Mouse (Mus musculus) ZHBTc4 (cell line): ENCODE measurements around the gene Rgr.

Experiments
- DNase-seq: peaks from one replicate; pipeline ENCODE4 v3.0.0-alpha.2; 2011; ENCODE audit warnings: low read depth, low spot score

Gene Rgr

DNA sequence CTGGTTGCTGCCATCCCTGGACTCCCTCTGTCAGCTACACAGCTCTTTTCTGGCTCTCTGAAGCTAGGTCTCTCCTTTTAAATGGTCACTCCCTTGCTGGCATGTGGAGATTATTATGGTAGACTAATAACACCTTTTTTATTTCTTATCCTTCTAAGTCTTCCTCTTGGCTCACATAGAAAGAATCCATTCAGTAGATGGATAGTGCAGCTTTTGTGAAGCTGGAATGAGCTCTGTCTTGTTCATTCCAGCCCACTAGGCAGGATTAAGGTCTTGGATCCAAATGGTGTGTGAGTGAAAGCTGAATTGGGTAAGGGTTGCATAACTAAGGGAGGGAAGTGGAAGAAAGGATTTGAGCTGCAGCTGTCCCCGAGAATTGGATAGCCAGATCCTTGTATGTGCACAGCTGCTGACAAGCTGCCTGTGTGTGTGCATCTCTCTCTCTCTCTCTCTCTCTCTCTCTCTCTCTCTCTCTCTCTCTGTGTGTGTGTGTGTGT is at the start of gene Rgr:
Gene Rgr (minus strand): TSS at position 51 of the 497 bp plus-strand sequence.
- no peak for DNase-seq

DNA sequence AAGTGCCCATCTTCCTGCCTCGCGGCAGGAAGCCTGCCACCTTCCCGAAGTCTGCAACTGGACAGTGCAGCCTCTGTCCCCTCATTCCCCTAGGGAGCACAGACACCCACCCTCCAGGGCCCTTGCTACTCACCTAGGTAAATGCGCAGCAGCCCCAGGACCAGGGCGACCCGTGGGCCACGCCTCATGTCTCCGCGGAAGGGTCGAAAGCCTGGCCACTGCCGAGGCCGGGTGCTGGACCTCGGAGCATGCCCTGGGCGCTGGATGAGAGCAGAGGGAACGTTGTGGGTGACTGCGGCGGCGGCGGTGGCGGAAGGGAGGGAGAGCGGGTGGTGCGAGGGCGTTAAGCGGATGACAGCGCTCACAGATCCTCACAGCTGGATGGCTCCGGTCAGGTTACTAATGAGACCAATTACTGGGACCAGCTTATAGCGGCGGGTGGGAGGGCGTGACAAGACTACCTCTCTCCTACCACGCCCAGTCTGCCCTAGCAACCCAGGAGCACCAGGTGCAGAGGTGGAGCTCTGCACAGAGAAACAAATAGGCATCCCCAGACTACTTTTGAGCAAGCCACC is 49.3 kb upstream of the Rgr start, which contains the start of gene Cdhr1:
Gene Cdhr1 (minus strand): TSS at position 392 of the 575 bp plus-strand sequence.
- DNase-seq, result peak; percentile 95

DNA sequence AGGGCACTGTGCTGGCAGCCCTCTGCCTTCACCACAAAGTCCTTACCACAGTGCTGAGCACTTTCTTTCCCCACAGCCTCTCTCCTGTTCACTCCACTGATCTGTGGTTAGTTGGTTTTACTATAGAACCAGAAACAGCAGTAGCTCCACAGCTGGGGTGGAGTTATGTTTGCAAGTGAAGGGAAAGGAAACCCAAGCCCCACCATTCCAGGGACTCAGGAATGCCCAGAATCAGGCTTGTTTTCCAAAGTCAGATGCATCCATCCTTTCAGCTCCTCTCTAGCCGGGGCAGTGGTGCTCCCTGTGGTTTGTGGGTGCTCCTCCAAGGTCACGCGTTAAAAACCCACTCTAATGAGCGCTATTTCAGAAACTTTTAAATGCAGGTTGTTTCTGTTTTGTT is 46.8 kb upstream of the Rgr start:
- peak; percentile 72 for DNase-seq

DNA sequence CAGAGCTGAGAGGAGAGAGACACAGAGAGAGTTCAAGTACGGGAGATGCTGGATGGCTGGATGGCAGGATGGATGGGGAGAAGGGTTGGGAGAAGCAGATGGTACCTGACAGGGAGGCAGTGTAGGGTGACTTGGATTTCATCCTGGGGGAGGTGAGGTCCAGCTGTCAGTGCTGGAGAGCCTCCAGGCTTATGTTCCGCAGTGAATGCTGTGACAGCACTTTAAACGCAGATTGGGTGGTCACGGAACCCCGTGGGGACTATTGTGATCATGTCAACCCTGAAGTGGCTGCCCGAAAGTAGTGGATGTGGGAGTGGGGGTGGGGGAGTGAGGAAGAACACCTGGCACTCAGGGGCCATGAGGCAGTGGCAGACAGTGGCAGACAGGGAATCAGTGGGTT is 45.7 kb upstream of the Rgr start:
- DNase-seq, result no peak

DNA sequence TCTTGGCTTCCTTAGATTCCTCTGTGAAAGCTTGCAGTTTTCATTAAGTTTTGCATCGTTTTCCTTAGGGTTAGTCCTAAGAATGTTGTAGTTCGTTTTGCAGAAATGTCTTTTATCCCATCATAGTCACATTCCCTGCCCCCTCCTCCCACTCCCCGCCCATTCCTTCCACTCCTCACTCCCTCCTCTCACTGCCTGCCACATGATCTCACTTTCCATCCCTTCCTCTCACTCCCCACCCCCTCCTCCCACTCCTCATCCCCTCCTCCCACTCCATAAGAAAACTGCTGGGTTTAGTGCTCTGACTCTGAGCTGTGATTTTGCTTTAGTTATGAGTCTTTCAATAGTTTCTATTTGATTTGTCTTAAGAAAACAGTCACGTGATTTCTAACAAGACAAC is 35.0 kb upstream of the Rgr start:
- DNase-seq, result no peak

DNA sequence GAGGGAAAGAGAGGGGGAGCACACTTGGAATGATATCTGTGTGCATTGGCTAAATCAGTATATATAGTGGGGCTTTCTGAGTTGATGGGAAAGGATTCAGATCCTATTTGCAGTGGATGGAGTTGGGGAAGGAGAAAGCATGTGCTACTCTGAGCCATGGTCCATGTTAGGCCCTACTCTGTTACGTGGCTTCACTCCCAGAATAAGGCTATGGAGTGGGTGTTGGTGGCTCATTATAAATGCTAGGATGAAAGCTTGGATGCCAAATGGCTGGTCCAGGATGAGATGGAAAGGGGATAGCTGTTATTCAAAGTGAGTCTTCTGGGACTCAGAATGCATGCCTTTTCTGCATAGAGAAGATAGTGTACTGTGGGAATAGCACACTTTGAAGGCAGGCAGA is 32.0 kb upstream of the Rgr start:
- DNase-seq, result no peak

DNA sequence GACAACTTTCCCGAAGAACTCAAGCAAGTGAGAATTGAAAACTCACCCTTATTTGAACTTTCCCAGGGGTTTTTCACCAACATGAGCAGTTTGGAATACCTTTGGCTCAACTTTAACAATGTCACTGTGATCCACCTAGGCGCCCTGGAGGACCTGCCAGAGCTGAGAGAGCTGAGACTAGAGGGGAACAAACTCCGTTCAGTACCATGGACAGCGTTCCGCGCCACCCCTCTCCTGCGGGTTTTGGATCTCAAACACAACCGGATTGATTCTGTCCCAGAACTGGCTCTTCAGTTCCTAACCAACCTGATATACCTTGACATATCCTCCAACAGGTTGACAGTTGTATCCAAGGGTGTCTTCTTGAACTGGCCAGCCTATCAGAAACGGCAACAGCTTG is 19.8 kb upstream of the Rgr start:
- DNase-seq, result peak; percentile 78

DNA sequence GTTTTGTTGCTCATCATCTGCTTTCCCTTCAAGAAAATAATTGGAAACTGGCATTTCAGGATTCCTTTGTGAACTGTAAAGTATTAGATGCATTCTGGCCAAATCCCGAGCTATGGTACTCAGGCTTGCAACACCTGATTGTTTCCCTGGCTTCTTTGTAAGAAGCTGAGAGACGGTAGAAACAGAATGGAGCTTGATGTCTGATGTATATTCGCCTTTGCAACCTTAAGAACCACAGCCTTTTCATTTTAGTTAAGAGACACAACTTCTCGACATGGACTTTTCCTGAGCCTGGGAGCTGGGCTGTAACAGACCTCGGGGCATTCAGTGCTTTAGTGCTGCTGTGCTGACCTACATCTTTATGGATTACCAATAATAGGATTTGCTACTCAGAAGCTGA is 18.9 kb upstream of the Rgr start, which contains the start of gene Lrit2:
Gene Lrit2 (plus strand): TSS at position 301 of the 400 bp plus-strand sequence.
- DNase-seq, result no peak

DNA sequence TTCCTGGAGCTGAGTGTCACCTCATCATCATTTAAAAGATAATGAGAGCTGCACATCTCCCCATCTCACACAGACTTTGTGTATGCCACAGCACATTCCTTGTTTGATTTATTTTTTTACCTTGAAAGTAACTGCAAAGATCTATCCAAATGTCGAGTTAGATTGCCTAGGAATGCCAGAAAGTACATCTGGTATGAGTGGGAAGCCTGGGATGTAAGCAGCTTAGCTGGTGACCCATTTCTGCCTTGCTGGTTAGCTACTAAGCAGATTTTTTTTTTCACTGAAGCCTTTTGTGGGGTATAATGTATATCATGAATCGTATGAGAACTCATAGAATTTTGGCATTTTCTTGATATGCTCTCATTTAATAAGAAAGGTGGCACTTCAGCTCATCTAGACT is 17.9 kb upstream of the Rgr start:
- no peak for DNase-seq

DNA sequence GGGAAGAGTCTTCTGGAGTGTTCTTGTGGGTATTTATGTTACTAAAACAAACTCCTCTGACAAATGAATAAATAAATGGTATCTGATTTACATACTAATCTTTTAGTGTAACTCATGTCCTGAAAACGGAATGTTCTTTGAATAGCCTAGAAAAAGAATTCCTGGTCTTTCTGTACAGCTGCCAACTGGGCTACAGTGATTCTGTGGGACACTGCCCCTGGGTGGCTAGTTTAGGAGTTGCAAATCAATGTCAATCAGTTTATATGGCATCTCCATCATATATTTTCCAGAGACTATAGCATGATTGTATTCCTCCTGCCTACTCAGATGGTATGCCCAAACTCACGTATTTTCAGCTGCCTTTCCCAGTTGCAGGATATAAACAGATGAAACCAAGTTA is 16.1 kb upstream of the Rgr start:
- no peak for DNase-seq

DNA sequence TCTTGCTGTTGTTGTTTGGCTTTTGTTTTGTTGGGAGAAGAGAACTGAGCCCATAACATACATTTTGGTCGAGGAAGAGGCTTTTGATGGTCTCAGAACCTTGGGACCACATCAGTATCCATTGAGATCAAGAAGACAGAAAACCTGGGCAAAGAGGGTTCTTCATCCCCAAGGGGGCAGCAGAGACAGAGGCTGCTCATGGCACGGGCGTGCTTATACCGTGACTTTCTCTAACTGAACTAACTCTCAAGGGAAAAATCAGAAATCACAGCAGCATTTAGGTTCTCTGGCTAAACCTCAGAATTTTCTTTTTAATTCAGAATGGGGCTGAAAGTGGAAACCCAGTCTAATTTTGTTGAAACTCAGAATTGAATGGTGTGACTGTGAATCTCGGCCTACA is 14.3 kb downstream of the Rgr start:
- no peak for DNase-seq

DNA sequence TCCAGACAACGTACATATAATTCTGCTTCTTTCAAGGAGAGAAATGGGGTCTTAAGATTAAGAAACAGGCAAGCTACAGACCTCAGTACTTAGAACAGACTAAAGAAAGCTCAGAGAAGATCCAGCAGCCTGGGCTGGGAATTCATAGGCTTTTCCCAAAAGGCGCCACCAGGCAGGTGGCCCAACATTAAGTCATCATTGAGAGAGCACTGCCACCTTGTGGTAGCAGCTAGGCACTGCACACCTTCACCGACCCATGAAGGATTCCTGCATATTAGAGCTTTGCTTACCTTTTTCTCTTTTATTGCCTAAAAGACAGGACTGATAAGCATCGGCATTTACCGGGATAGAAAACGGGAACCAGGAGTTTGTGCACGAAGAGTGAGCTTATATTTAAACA is 15.5 kb downstream of the Rgr start:
- peak; percentile 78 for DNase-seq

DNA sequence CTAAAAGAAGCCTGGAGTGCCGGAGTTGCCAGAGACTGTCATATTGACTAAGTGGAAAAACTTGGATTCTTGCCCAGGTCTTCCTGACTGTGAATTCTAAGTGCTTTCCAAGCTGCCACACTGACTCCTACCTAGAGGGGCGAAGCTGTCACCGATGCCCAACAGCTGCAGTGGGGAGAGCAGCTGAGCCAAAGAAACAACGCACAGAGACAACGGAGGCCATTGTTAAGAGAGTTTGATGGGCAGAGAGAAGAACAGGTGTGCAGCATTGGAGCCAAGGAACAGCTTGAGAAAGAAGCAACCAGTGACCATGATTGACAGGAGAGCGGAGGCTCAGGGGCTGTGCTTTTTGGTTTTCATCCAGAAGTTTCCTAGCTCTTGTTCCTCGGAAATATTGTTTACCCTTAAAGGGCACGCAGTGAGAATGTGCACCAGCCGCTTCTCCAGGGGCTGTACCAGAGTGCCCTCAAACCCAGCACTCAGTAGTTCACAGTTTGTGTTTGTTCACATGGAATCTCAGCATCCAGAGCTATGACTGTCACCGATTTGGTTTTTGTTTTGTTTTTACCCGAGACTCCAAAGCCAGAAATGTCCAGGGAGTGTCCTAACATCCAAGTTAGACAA is 16.2 kb downstream of the Rgr start:
- no peak for DNase-seq

DNA sequence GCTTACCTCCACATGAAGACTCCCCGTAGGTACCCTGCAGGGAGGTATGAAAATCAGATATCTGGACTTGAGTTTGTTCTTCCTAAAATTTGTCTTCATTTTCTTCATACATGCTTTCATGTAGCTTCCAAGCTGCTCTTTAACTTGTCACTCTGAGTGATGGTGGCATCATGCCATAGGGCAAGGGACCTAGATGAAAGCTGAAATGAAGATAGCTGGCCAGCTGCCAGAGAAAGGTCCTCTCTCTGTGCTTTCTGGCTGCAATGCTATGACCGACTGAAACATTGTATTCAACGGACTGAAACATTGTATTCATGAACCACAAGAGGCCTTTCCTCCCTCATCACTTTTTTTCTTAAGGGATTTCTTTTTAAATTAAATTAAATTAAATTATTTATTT is 20.2 kb downstream of the Rgr start:
- no peak for DNase-seq

DNA sequence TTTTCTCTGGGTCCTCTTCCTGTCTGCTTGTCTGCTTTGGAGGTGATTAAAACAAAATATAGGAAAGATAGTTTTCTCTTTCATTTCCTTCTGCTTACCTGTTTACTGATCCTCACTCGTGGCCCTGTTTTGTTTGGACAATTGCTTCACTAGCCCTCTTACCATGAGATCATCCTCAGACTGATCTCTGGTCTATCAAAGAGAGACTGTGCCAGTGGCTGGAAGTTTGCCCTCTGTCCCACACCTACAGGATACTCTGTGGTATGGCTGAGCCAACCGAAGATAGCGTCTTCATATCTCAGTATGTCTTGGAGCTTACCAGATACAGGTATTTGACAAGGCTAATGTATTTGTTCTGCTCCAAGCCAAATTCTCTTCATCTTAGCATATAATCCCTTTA is 20.8 kb downstream of the Rgr start:
- no peak for DNase-seq

DNA sequence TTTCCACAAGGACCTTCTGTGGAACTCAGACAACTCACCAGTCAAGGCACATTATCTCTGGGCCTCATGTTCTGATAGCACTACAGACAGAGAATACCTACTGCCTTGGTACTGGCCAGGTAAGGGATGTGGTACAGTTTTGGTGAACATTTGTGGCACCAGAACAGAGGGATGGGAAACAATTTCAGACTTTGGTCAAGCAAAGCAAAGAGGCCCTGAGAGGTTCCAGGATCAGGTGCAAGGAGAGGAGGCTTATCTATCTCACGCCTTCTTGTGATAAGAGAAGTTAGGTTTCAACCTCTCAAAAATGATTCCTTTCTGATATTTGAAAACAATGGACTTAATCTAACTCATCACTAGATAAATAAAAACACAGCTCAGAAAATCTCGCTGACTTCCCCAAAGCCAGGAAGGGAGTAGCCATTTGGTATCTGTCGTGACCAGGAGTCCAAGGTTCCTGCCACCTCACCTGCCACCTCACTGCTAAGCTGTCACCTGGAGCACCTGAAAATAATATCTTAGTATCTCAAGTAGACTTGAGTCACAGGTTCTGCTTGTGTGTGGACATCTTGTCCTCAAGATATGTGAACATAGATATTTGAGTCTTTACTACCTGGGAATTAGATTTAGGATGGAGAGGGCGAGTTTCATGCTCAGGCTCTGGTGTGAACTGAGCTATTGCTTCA is 21.4 kb downstream of the Rgr start:
- no peak for DNase-seq

DNA sequence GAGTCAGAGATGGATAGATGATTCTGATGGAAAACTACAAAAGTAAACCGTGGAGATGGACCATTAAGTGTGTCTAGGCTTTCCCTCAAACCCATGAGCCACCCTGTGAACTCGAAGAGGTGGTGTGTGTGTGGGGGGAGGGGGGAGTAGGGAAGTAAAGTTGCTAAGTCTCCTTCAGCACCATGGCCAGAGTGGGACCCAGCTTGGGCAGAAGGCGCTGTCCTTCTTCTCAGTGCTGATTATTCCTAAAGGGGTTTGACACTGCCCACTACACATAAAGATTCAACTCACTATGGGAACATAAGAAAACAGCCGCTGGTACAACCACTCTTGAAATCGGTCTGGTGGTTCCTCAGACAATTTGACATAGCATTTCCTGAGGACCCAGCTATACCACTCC is 32.9 kb downstream of the Rgr start:
- peak; percentile 45 for DNase-seq

DNA sequence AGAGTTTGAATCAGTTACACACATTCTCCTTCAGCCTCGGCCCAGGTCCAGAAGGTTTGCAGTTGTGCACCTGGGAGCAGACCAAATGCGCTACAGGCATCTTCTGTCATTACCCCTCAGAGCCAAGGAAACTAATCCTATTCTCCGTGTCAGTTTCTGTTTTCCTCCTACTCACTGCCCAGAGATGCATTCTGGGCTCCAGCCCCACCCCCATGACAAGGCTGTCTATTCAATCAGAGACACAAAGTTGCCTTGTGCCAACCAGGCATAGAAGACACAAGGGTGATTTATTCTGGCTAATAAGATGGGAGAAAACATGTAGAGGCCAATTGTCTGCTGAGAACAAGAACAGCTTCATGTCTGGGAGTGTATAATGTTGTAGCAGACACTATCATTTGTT is 35.1 kb downstream of the Rgr start:
- DNase-seq, result no peak

DNA sequence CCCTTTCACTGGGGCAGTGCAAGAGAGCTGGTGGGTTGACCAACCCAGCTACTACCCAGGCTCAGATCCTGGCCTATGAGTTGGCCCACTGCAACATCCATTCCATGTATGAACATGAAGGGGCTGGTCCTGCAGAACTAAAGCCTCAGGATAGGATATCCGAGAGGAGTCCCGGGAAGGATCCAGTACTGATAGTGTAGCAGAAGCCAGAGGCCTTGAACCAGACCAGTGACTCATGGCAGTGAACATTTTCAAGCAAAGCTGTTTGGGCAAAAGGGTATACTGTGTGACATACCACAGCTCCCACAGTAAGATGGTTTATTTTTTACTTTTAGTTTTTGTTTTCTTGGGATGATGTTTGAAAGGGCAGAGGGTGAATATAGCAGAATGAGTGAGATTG is 39.1 kb downstream of the Rgr start:
- no peak for DNase-seq

DNA sequence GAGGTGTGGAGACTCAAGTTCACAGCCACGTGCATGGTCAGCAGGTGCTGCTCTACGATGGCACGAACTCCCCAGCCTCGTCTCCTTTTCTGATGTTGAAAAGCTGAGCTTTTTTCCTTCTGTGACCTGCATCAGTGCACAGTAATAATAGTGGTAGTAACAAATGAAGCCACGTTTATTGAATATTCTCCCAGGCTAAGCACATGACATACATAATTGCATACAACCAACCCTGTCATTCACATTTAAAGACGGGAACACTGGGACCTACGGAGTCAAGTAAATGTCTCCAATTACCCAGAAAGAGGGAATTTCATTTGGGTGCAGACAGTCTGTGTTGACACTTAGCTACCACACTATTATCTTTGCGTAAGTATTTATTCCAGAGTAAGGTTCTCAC is 42.3 kb downstream of the Rgr start:
- DNase-seq, result no peak

DNA sequence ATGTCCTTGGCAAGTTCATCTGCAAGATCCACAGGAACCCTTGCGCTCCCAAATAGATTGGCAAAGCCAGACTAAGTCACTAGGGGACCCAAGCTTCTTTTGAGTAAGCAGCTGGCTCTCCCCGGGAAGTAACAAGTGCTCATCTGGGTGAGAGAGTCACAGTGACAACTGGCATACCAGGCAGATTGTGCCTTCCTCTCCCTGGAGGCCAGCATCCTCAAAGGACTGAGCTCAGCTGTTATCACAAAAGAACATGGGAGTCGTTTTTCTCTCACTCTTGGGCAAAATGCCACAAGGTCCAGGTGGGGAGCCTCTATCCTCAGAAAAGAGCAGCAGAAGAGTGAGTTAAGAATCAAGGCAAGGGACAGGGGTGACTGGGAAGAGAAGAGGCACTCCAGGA is 42.9 kb downstream of the Rgr start:
- no peak for DNase-seq

DNA sequence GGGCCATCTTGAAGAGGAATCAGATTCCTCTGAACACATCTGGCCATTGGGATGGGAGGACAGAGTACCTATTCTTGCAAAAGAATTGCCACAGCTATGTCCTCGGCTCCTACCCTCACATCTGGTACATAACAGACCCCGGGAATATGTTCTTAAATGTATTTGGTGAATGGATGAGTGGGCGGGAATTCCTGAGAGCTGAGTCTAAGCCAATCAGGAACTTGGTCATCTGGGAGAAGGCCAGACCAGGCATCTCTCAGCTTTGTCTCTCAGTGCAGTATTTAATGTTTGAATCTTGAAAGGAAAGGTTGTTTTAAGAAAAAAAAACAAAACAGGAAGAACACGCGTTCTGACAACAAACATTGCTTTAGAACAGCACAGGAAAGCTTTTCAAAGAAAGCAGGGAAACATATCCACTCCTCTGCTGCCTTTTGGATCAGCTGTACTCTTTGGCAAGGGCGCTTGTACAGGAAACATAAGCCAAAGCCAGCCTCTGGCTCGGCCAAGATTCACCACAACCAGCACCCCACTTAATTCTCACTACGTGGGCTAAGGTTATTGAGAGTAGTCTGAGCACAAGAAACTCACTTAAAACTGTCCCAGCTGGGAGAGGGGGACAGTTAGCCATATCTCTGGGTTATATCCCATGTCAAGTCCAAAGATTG is 45.2 kb downstream of the Rgr start:
- DNase-seq, result no peak

DNA sequence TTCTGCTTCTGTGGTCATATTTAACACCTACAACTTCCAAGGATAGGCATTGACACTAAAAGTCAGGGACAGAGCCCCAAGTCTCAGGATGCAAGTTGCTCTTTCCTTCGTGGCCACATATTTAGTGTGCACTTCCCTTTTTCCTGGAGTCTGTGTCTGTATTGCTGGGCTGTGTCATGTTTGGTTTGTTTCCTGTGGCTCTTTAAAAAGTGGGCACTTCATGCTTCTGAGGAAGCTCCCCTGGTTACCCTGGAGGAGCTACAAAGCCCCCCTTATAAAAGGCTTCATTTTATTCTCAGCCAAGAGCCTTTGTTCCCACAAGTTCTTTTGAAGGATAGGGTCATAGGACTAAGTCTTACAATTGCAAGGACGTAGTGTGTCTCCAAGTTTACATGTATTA is 45.9 kb downstream of the Rgr start:
- no peak for DNase-seq
